Mouse (Mus musculus) adrenal gland, adult 10 weeks (tissue): ENCODE measurements around the gene Gm136. TPM values are rescaled to one million over a fixed set of nuclear protein-coding genes. Genes with fewer than 3 reads are reported as not detected.

Experiments used
- polyA plus RNA-seq: library from polyadenylated mRNA; stranded (reverse); fragments of 350-450 nt; fragmentation: Illumina TruSeq; extraction: RNeasy Lipid Tissue Mini Kit (QIAGEN cat#74804); gene quantifications from one replicate; pipeline ENCODE4 v1.2.3, GENCODE M21; 2014; ENCODE audit warnings: low read depth, low replicate concordance

The Gm136 gene
- polyA plus RNA-seq: not detected

GRCm38 (mm10) chr4:34756163-34756562 is at the start of gene Gm136:
Gene Gm136, minus strand, starts transcription at chr4:34756263.

GRCm38 (mm10) chr4:34777677-34778527 is 21.8 kb upstream of the Gm136 start, which contains the start of gene Smim8:
Gene Smim8, minus strand, starts transcription at chr4:34778423.

GRCm38 (mm10) chr4:34729851-34730341 is 26.2 kb downstream of the Gm136 start, which contains the start of gene Cfap206:
Gene Cfap206, minus strand, starts transcription at chr4:34730206.

Other genes starting within 250 kb of the Gm136 start
- gene Akirin2, start 205.3 kb downstream of the Gm136 start, polyA plus RNA-seq: 225 TPM
- 143 TPM for gene Orc3, start 141.3 kb downstream of the Gm136 start, polyA plus RNA-seq
- gene Rars2, start 141.3 kb downstream of the Gm136 start, polyA plus RNA-seq: 63.9 TPM
- gene Slc35a1, start 68.8 kb downstream of the Gm136 start, polyA plus RNA-seq: 115 TPM
- gene Cfap206, start 26.1 kb downstream of the Gm136 start, polyA plus RNA-seq: not detected
- 96.7 TPM for gene Smim8, start 22.2 kb upstream of the Gm136 start, polyA plus RNA-seq
- 43.7 TPM for gene Zfp292, start 126.7 kb upstream of the Gm136 start, polyA plus RNA-seq
- gene Cga, start 137.5 kb upstream of the Gm136 start, polyA plus RNA-seq: not detected